Mouse (Mus musculus): ENCODE results near the gene Nxpe4. TPM values are rescaled to one million over a fixed set of nuclear protein-coding genes. Genes with fewer than 3 reads are reported as not detected.

Nxpe4 gene
- polyA plus RNA-seq, 1 experiment from 2014 or later = 4.7 TPM

- no peak overlapping the region for H3K9ac ChIP-seq (ENCODE audit: low read length)
- no peaks in the 10 kb centered on the region for H3K9me3 ChIP-seq (replicated peaks; ENCODE audit: control insufficient read depth, low read length)
- no peaks in the 10 kb centered on the region for H3K36me3 ChIP-seq (ENCODE audit: control insufficient read depth, insufficient read depth)
- H3K4me1 ChIP-seq (ENCODE audit: control insufficient read depth, insufficient read depth, low read length) = no peaks in the 10 kb centered on the region
- WGBS = 45% methylated on average over 9 of the region's 9 CpGs
- no peak overlapping the region for H3K4me2 ChIP-seq (ENCODE audit: low read depth, low read length)
- no peak overlapping the region for H3K4me3 ChIP-seq (ENCODE audit: low read length)
- no peak overlapping the region for H3K27ac ChIP-seq (ENCODE audit: low read length)
- H3K27me3 ChIP-seq (ENCODE audit: control insufficient read depth, insufficient read depth, low read length) = peaks cover 9% of the 10 kb centered on the region
- ATAC-seq (replicated peaks; ENCODE audit: extremely low read depth, insufficient read depth, low FRiP score) = no peak
These were observed 95.2 kb downstream of the Nxpe4 start for GRCm38 (mm10) chr9:48257001-48257400.

GRCm38 (mm10) chr9:48257741-48258423, 96.1 kb downstream of the Nxpe4 start:
- Histone ChIP-seq H3K9ac (ENCODE audit: low read length) (no peak overlapping the region), H3K9me3 (replicated peaks; ENCODE audit: control insufficient read depth, low read length) (no peaks in the 10 kb centered on the region), H3K4me1 (ENCODE audit: control insufficient read depth, insufficient read depth, low read length) (no peaks in the 10 kb centered on the region), H3K27me3 (ENCODE audit: control insufficient read depth, insufficient read depth, low read length) (peaks cover 6% of the 10 kb centered on the region), H3K4me2 (ENCODE audit: low read depth, low read length) (no peak overlapping the region), H3K4me3 (ENCODE audit: low read length) (no peak overlapping the region), H3K27ac (ENCODE audit: low read length) (no peak overlapping the region), H3K36me3 (ENCODE audit: control insufficient read depth, insufficient read depth) (no peaks in the 10 kb centered on the region)
- 37% methylated on average over 12 of the region's 12 CpGs for WGBS
- no peak for ATAC-seq (replicated peaks; ENCODE audit: extremely low read depth, insufficient read depth, low FRiP score)

GRCm38 (mm10) chr9:48264616-48265015, 102.8 kb downstream of the Nxpe4 start:
- Histone ChIP-seq H3K36me3 (ENCODE audit: control insufficient read depth, insufficient read depth) (no peaks in the 10 kb centered on the region), H3K4me2 (ENCODE audit: low read depth, low read length) (no peak overlapping the region), H3K27me3 (ENCODE audit: control insufficient read depth, insufficient read depth, low read length) (no peaks in the 10 kb centered on the region), H3K9me3 (replicated peaks; ENCODE audit: control insufficient read depth, low read length) (no peaks in the 10 kb centered on the region), H3K9ac (ENCODE audit: low read length) (no peak overlapping the region), H3K27ac (ENCODE audit: low read length) (no peak overlapping the region), H3K4me1 (ENCODE audit: control insufficient read depth, insufficient read depth, low read length) (peaks cover 4% of the 10 kb centered on the region; the same call in 1 of the 2 replicates), H3K4me3 (ENCODE audit: low read length) (no peak overlapping the region)
- no peak for ATAC-seq (replicated peaks; ENCODE audit: extremely low read depth, insufficient read depth, low FRiP score)
- 84% methylated on average over 6 of the region's 6 CpGs for WGBS

- H3K36me3 ChIP-seq (ENCODE audit: control insufficient read depth, insufficient read depth) = no peaks in the 10 kb centered on the region
- no peak overlapping the region for H3K4me2 ChIP-seq (ENCODE audit: low read depth, low read length)
- no peak for ATAC-seq (replicated peaks; ENCODE audit: extremely low read depth, insufficient read depth, low FRiP score)
- no peak overlapping the region for H3K27ac ChIP-seq (ENCODE audit: low read length)
- WGBS = 68% methylated on average over 4 of the region's 4 CpGs
- no peaks in the 10 kb centered on the region for H3K27me3 ChIP-seq (ENCODE audit: control insufficient read depth, insufficient read depth, low read length)
- H3K9me3 ChIP-seq (replicated peaks; ENCODE audit: control insufficient read depth, low read length) = no peaks in the 10 kb centered on the region
- no peak overlapping the region for H3K9ac ChIP-seq (ENCODE audit: low read length)
- no peak overlapping the region for H3K4me3 ChIP-seq (ENCODE audit: low read length)
- peaks cover 4% of the 10 kb centered on the region; the same call in 1 of the 2 replicates for H3K4me1 ChIP-seq (ENCODE audit: control insufficient read depth, insufficient read depth, low read length)
These were observed 103.7 kb downstream of the Nxpe4 start for GRCm38 (mm10) chr9:48265491-48265890.

- Histone ChIP-seq H3K27me3 (ENCODE audit: control insufficient read depth, insufficient read depth, low read length) (no peaks in the 10 kb centered on the region), H3K4me1 (ENCODE audit: control insufficient read depth, insufficient read depth, low read length) (peaks cover 4% of the 10 kb centered on the region; the same call in 1 of the 2 replicates), H3K4me3 (ENCODE audit: low read length) (peak overlapping the region; percentile 61), H3K9me3 (replicated peaks; ENCODE audit: control insufficient read depth, low read length) (no peaks in the 10 kb centered on the region), H3K4me2 (ENCODE audit: low read depth, low read length) (peak overlapping the region; percentile 97), H3K9ac (ENCODE audit: low read length) (peak overlapping the region; percentile 66), H3K36me3 (ENCODE audit: control insufficient read depth, insufficient read depth) (no peaks in the 10 kb centered on the region), H3K27ac (ENCODE audit: low read length) (no peak overlapping the region)
- ATAC-seq (replicated peaks; ENCODE audit: extremely low read depth, insufficient read depth, low FRiP score) = peak; percentile 85
- WGBS = 10% methylated on average over 21 of the region's 21 CpGs
These were observed 104.6 kb downstream of the Nxpe4 start for GRCm38 (mm10) chr9:48266286-48267027.

- H3K4me2 ChIP-seq (ENCODE audit: low read depth, low read length) = peak overlapping the region; percentile 97
- peaks cover 4% of the 10 kb centered on the region; the same call in 1 of the 2 replicates for H3K4me1 ChIP-seq (ENCODE audit: control insufficient read depth, insufficient read depth, low read length)
- peak overlapping the region; percentile 43; the same call in 1 of the 2 replicates for H3K27ac ChIP-seq (ENCODE audit: low read length)
- no peaks in the 10 kb centered on the region for H3K9me3 ChIP-seq (replicated peaks; ENCODE audit: control insufficient read depth, low read length)
- no peaks in the 10 kb centered on the region for H3K36me3 ChIP-seq (ENCODE audit: control insufficient read depth, insufficient read depth)
- H3K4me3 ChIP-seq (ENCODE audit: low read length) = peak overlapping the region; percentile 61
- WGBS = under 1% methylated on average over 16 of the region's 16 CpGs
- peak; percentile 88 for ATAC-seq (replicated peaks; ENCODE audit: extremely low read depth, insufficient read depth, low FRiP score)
- H3K9ac ChIP-seq (ENCODE audit: low read length) = peak overlapping the region; percentile 66
- H3K27me3 ChIP-seq (ENCODE audit: control insufficient read depth, insufficient read depth, low read length) = no peaks in the 10 kb centered on the region
These were observed 105.2 kb downstream of the Nxpe4 start for GRCm38 (mm10) chr9:48267028-48267441.

GRCm38 (mm10) chr9:48267960-48268359, 106.1 kb downstream of the Nxpe4 start:
- no peak for ATAC-seq (replicated peaks; ENCODE audit: extremely low read depth, insufficient read depth, low FRiP score)
- Histone ChIP-seq H3K9ac (ENCODE audit: low read length) (no peak overlapping the region), H3K27ac (ENCODE audit: low read length) (no peak overlapping the region), H3K4me2 (ENCODE audit: low read depth, low read length) (no peak overlapping the region), H3K4me3 (ENCODE audit: low read length) (no peak overlapping the region), H3K27me3 (ENCODE audit: control insufficient read depth, insufficient read depth, low read length) (no peaks in the 10 kb centered on the region), H3K9me3 (replicated peaks; ENCODE audit: control insufficient read depth, low read length) (no peaks in the 10 kb centered on the region), H3K4me1 (ENCODE audit: control insufficient read depth, insufficient read depth, low read length) (peaks cover 4% of the 10 kb centered on the region; the same call in 1 of the 2 replicates), H3K36me3 (ENCODE audit: control insufficient read depth, insufficient read depth) (no peaks in the 10 kb centered on the region)
- WGBS = 66% methylated on average over 1 of the region's 1 CpGs

- no peaks in the 10 kb centered on the region for H3K9me3 ChIP-seq (replicated peaks; ENCODE audit: control insufficient read depth, low read length)
- no peaks in the 10 kb centered on the region for H3K4me1 ChIP-seq (ENCODE audit: control insufficient read depth, insufficient read depth, low read length)
- H3K9ac ChIP-seq (ENCODE audit: low read length) = no peak overlapping the region
- H3K4me2 ChIP-seq (ENCODE audit: low read depth, low read length) = no peak overlapping the region
- no peak overlapping the region for H3K4me3 ChIP-seq (ENCODE audit: low read length)
- H3K27me3 ChIP-seq (ENCODE audit: control insufficient read depth, insufficient read depth, low read length) = no peaks in the 10 kb centered on the region
- H3K36me3 ChIP-seq (ENCODE audit: control insufficient read depth, insufficient read depth) = no peaks in the 10 kb centered on the region
- 83% methylated on average over 15 of the region's 15 CpGs for WGBS
- H3K27ac ChIP-seq (ENCODE audit: low read length) = no peak overlapping the region
- no peak for ATAC-seq (replicated peaks; ENCODE audit: extremely low read depth, insufficient read depth, low FRiP score)
These were observed 115.0 kb downstream of the Nxpe4 start for GRCm38 (mm10) chr9:48276831-48277230.

- Histone ChIP-seq H3K4me3 (ENCODE audit: low read length) (no peak overlapping the region), H3K9me3 (replicated peaks; ENCODE audit: control insufficient read depth, low read length) (no peaks in the 10 kb centered on the region), H3K27me3 (ENCODE audit: control insufficient read depth, insufficient read depth, low read length) (no peaks in the 10 kb centered on the region), H3K27ac (ENCODE audit: low read length) (no peak overlapping the region), H3K36me3 (ENCODE audit: control insufficient read depth, insufficient read depth) (no peaks in the 10 kb centered on the region), H3K4me1 (ENCODE audit: control insufficient read depth, insufficient read depth, low read length) (no peaks in the 10 kb centered on the region), H3K9ac (ENCODE audit: low read length) (no peak overlapping the region), H3K4me2 (ENCODE audit: low read depth, low read length) (no peak overlapping the region)
- 83% methylated on average over 8 of the region's 8 CpGs for WGBS
- ATAC-seq (replicated peaks; ENCODE audit: extremely low read depth, insufficient read depth, low FRiP score) = no peak
These were observed 122.4 kb downstream of the Nxpe4 start for GRCm38 (mm10) chr9:48284221-48284620.
